Mouse (Mus musculus): ENCODE measurements around the gene Cacna1c. TPM values are rescaled to one million over a fixed set of nuclear protein-coding genes. Genes with fewer than 3 reads are reported as not detected.

Gene Cacna1c
- polyA plus RNA-seq (2017; shearing (Covaris generic)), result 0.59 TPM

GRCm38 (mm10) chr6:119196382-119197305 lies at the start of gene Cacna1c:
Cacna1c (minus strand) TSS chr6:119196418.

GRCm38 (mm10) chr6:119236241-119236640 lies 40.0 kb upstream of the Cacna1c start, which contains the start of gene Cacna2d4:
Cacna2d4 (plus strand) TSS chr6:119236526.

GRCm38 (mm10) chr6:119175078-119175853 lies 21.0 kb downstream of the Cacna1c start, which contains the start of gene Dcp1b:
Dcp1b (plus strand) TSS chr6:119175253.

GRCm38 (mm10) chr6:118561745-118562609 lies 634.2 kb downstream of the Cacna1c start, which contains the start of gene Ankrd26:
Ankrd26 (minus strand) TSS chr6:118562226.

Other genes with a start within 250 kb of the Cacna1c start
- 15.8 TPM for gene Dcp1b, start 21.2 kb downstream of the Cacna1c start, polyA plus RNA-seq (2017; shearing (Covaris generic))
- gene Cacna2d4, start 40.1 kb upstream of the Cacna1c start, polyA plus RNA-seq (2017; shearing (Covaris generic)), result 3.4 TPM
- not detected for gene Lrtm2, start 134.3 kb upstream of the Cacna1c start, polyA plus RNA-seq (2017; shearing (Covaris generic))
- gene Adipor2, start 221.3 kb upstream of the Cacna1c start, polyA plus RNA-seq (2017; shearing (Covaris generic)), result 32.4 TPM